9 mouse cellular contexts compared by ENCODE assay signal in genomic region chr5:25498821-25499422, GRCm38 (mm10). TPM values are rescaled to one million over a fixed set of nuclear protein-coding genes. Genes with fewer than 3 reads are reported as not detected.
DNase-seq lines count a peak whose midpoint lies in the region; ATAC-seq and TF ChIP-seq lines count a peak whose summit lies in the region.
"Had no signal": no experiment of that assay in that cellular context is flagged by ENCODE, and none has a peak within 500 bp of the region (broad histone marks: within the 10 kb centered on the region; RNA-seq: fewer than 3 reads in every experiment).

No protein-coding gene starts in this region.

- 1% methylated on average over 51 of the region's 87 CpGs for WGBS in embryonic facial prominence, embryonic 12.5 days
- under 1% methylated on average over 62 of the region's 87 CpGs for WGBS in heart, embryonic 13.5 days
- 6% methylated on average over 85 of the region's 87 CpGs for WGBS in small intestine, adult 2 months

- H3K4me2 ChIP-seq in embryonic facial prominence, embryonic 12.5 days (replicated peaks) = peak overlapping the region; percentile 50
- peak overlapping the region; percentile 84 for H3K4me2 ChIP-seq in heart, embryonic 13.5 days

- peak; percentile 83 for ATAC-seq in embryonic facial prominence, embryonic 12.5 days (ENCODE audit: insufficient number of reproducible peaks, insufficient read depth, low FRiP score, low TSS enrichment)
- ATAC-seq in heart, embryonic 13.5 days (ENCODE audit: extremely low read depth, insufficient number of reproducible peaks, low FRiP score, low TSS enrichment) = peak; percentile 78

- no peak for TF ChIP-seq CTCF in small intestine, adult 2 months (IDR thresholded peaks at IDR 0.05; ENCODE audit: extremely low read depth, insufficient read length, insufficient replicate concordance, low read depth, low read length)

- peak; percentile 91 for DNase-seq in A20 (ENCODE audit: low read depth, low spot score)
- DNase-seq in Muller cell, postnatal 12 days (ENCODE audit: inconsistent ontology term) = peak; percentile 86
- peak; percentile 77 to 89 for DNase-seq in kidney, postnatal 36 days
- peak; percentile 82 to 91 for DNase-seq in lung, postnatal 4 days
- DNase-seq in yolk sac, embryonic 10.5 days (ENCODE audit: low spot score) = no peak

- no peaks in the 10 kb centered on the region for H3K9me3 ChIP-seq in embryonic facial prominence, embryonic 12.5 days
- H3K9me3 ChIP-seq in heart, embryonic 13.5 days = no peaks in the 10 kb centered on the region

- H3K27me3 ChIP-seq in embryonic facial prominence, embryonic 12.5 days = no peaks in the 10 kb centered on the region
- no peaks in the 10 kb centered on the region for H3K27me3 ChIP-seq in heart, embryonic 13.5 days (replicated peaks)
- no peaks in the 10 kb centered on the region for H3K27me3 ChIP-seq in small intestine, adult 2 months (ENCODE audit: control insufficient read depth, insufficient read depth, low read length)

- H3K36me3 ChIP-seq in embryonic facial prominence, embryonic 12.5 days = no peaks in the 10 kb centered on the region
- no peaks in the 10 kb centered on the region for H3K36me3 ChIP-seq in heart, embryonic 13.5 days
- H3K36me3 ChIP-seq in small intestine, adult 2 months (ENCODE audit: control insufficient read depth, insufficient read depth, low read length) = no peaks in the 10 kb centered on the region

- no peak; the same call in 1 of the 2 replicates for TF ChIP-seq POLR2A in small intestine, adult 2 months (IDR thresholded peaks at IDR 0.05; ENCODE audit: low read depth, low read length)

- peak overlapping the region; percentile 95 for H3K4me3 ChIP-seq in embryonic facial prominence, embryonic 12.5 days
- peak overlapping the region; percentile 99 for H3K4me3 ChIP-seq in heart, embryonic 13.5 days
- peak overlapping the region; percentile 91 for H3K4me3 ChIP-seq in small intestine, adult 2 months (ENCODE audit: low read depth, low read length)

- peak overlapping the region; percentile 78 for H3K9ac ChIP-seq in embryonic facial prominence, embryonic 12.5 days
- peak overlapping the region; percentile 98 for H3K9ac ChIP-seq in heart, embryonic 13.5 days

- peaks cover 9% of the 10 kb centered on the region for H3K4me1 ChIP-seq in embryonic facial prominence, embryonic 12.5 days
- peaks cover 24% of the 10 kb centered on the region for H3K4me1 ChIP-seq in heart, embryonic 13.5 days
- H3K4me1 ChIP-seq in small intestine, adult 2 months (ENCODE audit: control insufficient read depth, insufficient read depth, insufficient read length, low read length) = no peaks in the 10 kb centered on the region

- peak overlapping the region; percentile 99 for H3K27ac ChIP-seq in embryonic facial prominence, embryonic 12.5 days
- H3K27ac ChIP-seq in heart, embryonic 13.5 days (replicated peaks) = peak overlapping the region; percentile 100
- peak overlapping the region; percentile 100 for H3K27ac ChIP-seq in small intestine, adult 2 months (ENCODE audit: insufficient read depth, low read depth, low read length)

RNA-seq across cellular contexts. Expression of gene Kmt2c, which starts 0.3 kb away (rescaled TPM):
- 19.1 and 20.0 TPM in 2 replicates for polyA plus RNA-seq in embryonic facial prominence, embryonic 12.5 days (2016; fragmentation: Nextera tagmentation; extraction: Ambion mirVana)
- 7.2 and 7.3 TPM in 2 replicates for polyA plus RNA-seq in heart, embryonic 13.5 days (2015; fragmentation: Nextera tagmentation; extraction: Ambion mirVana)
- polyA plus RNA-seq in small intestine, adult 2 months (2012; rRNA removed) = 5.1 and 9.3 TPM in 2 replicates

RNA-seq across cellular contexts. Expression of gene Cct8l1, which starts 16.9 kb away (rescaled TPM):
- not detected in 2 replicates for polyA plus RNA-seq in embryonic facial prominence, embryonic 12.5 days (2016; fragmentation: Nextera tagmentation; extraction: Ambion mirVana)
- polyA plus RNA-seq in heart, embryonic 13.5 days (2015; fragmentation: Nextera tagmentation; extraction: Ambion mirVana) = 0.08 TPM in 1 of 2 replicates, not detected in the other
- not detected in 2 replicates for polyA plus RNA-seq in small intestine, adult 2 months (2012; rRNA removed)
- polyA plus RNA-seq: large intestine, adult 2 months had no signal
